Mouse (Mus musculus): Measurements from ENCODE around the gene Usp36. TPM values are rescaled to one million over a fixed set of nuclear protein-coding genes. Genes with fewer than 3 reads are reported as not detected.

Usp36 gene
- total RNA-seq, 2 experiments from 2014 or later, result 32.1 to 33.1 TPM

DNA sequence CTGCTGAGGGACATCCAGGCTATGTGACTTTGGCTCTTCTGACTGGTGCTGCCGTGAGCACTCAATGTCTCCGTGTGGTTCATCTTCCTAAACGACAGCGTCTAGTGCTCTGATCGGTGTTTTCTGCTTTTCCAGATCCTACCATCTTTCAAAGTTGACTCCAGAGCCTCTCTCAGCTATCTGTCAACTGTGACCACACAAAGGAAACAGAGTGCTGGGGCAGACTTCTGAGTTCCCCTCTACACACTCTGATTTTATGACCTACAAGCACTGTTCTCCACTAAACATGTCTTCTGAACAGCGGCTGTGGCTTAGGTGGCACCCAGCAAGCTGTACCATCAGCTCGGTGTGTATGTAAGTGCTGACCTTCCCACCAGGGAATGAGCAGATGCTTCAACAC, 63.2 kb downstream of the Usp36 start:
- no peak overlapping the region for H3K4me3 ChIP-seq
- no peak for TF ChIP-seq CTCF (IDR thresholded peaks at IDR 0.05)
- no peak for DNase-seq (ENCODE audit: extremely low spot score in 1 of 2, low spot score in 2 of 2)
- intact Hi-C loops (cut with DNase I), result loop anchor here (10.0 kb wide), 1 partner anchor 352 kb away; the partner anchor contains the start of gene Tha1
- no peak overlapping the region for H3K27ac ChIP-seq

DNA sequence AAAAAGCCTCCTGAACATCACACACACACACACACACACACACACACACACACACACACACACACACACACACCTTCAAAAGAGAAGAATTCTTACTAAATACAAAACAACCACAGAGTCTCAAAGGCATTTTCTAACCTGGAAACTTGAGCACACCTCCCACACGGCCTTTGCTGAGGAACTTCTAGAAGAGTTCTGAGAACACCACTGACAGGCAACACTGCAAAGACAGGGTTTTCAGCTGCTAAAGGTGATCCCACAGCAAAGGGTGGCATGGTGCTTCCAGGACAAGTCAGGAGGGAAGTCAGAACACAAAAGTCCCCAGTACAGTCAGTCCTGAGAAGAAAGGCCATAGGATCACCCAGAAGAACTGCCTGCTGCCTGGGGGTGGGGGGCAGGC, 64.2 kb downstream of the Usp36 start:
- no peak for DNase-seq (ENCODE audit: extremely low spot score in 1 of 2, low spot score in 2 of 2)
- no peak overlapping the region for H3K4me3 ChIP-seq
- intact Hi-C loops (cut with DNase I), result loop anchor here (10.0 kb wide), 1 partner anchor 351 kb away; the partner anchor contains the start of gene Tha1
- no peak overlapping the region for H3K27ac ChIP-seq
- no peak for TF ChIP-seq CTCF (IDR thresholded peaks at IDR 0.05)

DNA sequence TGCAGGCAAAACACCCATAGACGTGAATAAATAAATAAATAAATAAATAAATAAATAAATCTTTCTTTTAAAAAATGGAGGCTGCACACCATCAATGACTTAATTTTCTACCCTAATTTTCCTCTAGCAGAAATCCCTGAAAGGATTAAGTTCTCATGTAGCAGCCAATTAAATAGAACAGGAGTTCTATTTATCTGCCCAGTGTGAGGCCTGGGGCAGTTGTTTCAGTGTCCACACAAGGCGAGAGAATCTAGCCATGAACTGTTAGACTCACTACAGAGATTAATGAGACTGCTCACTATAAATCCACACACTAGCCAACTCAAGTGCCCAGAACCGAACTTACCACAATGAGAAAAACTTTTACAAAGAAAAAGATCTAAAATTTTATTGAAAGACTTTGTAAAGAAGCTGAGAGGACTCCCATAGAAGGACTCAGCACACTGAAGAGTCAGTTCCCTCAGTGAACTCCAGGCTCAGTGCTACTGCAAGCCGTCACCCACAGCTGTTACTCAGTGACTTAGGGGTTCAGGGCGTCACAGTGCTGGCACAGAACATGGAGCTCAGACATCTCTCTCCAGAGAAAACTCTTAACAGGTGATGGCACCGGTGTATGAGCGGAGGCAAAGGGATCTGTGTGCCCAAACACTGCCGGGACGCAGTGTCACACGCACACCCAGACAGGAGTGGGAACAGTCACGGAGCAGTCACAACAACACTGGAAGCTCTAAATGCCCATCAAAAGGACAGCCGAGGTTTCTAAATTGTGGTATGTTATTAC, 64.8 kb downstream of the Usp36 start:
- DNase-seq (ENCODE audit: extremely low spot score in 1 of 2, low spot score in 2 of 2), result no peak
- Histone ChIP-seq H3K27ac (no peak overlapping the region), H3K4me3 (no peak overlapping the region)
- intact Hi-C loops (cut with DNase I), result loop anchor here (10.0 kb wide), 1 partner anchor 350 kb away; the partner anchor contains the start of gene Tha1
- no peak for TF ChIP-seq CTCF (IDR thresholded peaks at IDR 0.05)

DNA sequence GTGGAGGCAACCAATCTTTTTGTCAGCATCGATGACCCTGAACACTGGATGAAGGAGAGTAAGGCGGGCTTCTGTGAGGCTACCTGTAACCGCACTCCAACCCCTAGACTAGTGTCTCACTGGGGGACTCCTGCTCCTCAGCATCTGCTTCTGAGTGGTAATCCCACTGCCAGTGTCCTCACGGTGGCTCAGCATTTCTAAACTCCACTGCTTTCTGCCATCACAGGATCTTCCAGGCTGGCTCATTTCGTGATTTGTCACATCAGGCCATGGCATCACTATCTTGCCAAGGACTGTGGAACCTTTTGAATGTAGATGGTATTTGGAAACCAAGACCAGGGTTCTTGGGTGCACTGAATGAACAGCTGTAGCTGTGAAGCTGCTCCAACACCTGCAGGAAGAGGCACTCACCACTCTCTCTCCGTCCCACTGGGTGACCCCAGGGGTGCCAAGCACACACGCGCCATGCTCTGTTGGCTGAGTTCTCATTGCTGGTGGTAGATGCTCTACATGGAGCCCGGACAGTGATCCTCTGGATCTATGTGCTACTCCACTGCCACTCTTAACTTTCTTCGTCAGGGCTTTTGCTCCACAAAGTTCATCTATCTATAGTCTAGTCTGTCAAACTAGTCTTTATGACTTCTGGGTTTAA, 66.5 kb downstream of the Usp36 start:
- no peak for DNase-seq (ENCODE audit: extremely low spot score in 1 of 2, low spot score in 2 of 2)
- H3K27ac ChIP-seq, result no peak overlapping the region
- no peak for TF ChIP-seq CTCF (IDR thresholded peaks at IDR 0.05)
- intact Hi-C loops (cut with DNase I), result loop anchor here (10.0 kb wide), 1 partner anchor 349 kb away; the partner anchor contains the start of gene Tha1
- no peak overlapping the region for H3K4me3 ChIP-seq

DNA sequence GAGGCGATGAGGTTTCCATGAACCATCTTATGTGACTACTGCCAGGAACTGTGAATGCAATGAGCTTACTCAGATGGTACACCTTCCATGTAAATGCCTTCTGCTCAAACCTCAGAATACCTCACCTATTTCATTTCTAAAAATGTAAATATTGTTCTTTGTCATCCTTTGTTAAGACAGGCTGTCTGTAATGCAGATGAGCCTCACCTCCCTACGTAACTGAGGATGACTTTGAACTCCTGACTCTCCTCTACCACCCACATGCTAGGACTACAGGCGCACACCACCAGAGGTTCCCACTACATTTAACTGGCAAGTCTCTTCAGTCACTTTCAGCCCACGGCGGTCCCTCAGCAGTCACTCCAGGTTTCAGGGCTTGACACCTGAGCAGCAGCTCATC, 67.1 kb downstream of the Usp36 start:
- TF ChIP-seq CTCF (IDR thresholded peaks at IDR 0.05), result no peak
- no peak overlapping the region for H3K4me3 ChIP-seq
- intact Hi-C loops (cut with DNase I), result loop anchor here (10.0 kb wide), 1 partner anchor 348 kb away; the partner anchor contains the start of gene Tha1
- DNase-seq (ENCODE audit: extremely low spot score in 1 of 2, low spot score in 2 of 2), result no peak
- no peak overlapping the region for H3K27ac ChIP-seq

DNA sequence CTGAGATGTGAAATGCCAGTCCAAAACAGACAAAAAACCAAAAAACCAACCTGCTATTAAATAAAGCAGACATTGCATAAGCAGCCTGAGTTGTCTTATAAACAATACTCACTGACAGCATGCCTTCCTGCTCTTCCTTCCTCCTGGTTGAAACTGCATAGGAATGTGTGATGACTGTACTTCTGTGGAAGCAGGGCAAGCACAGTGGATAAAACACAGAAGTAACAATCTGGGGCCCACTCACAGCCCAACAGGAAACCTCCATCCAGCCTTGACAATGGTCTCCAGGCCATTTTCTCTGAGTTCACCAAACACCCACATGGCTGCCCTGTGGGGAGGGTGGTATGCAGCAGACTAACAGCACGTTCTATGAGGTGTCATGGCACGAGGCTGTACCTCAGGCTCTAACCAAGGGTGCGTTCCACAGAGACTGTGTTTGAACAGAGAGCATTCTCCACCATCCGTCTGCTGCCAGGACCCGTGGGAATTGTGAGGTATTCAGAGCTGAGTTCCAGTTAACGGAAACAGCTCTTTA, 67.6 kb downstream of the Usp36 start:
- H3K27ac ChIP-seq, result no peak overlapping the region
- no peak for DNase-seq (ENCODE audit: extremely low spot score in 1 of 2, low spot score in 2 of 2)
- no peak for TF ChIP-seq CTCF (IDR thresholded peaks at IDR 0.05)
- intact Hi-C loops (cut with DNase I), result loop anchor here (10.0 kb wide), 1 partner anchor 348 kb away; the partner anchor contains the start of gene Tha1
- no peak overlapping the region for H3K4me3 ChIP-seq

DNA sequence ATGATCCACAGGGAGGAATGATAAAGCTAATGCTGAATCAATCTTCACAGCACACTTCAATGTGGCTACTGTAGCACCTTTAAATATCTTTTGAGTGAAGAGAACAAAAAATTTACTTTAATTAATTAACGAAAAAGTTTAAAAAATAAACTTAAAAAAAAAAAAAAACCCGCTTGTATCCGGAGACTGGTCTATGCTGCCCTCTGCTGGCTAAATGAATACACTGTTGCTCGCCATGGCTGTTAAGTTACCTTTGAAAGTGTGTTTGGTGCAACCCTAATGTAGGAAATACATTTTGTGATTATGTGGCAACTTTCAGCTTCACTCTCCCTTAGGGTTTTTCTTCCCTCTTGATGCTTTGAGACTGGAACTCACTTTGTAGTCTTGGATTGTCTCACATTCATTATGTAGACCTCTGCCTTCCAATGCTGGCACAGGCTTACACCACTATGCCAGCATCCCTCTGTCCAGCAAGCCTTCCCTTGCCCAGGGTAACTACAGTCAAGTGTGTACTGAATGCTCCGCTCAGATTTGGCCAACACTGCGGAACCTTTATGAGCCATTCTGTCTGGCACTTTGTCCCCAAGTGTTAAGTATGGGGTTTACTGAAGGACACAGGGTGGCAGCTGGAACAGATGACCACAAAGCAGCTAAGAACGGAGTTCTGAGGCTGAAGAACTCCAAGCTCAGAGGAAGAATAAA, 69.3 kb downstream of the Usp36 start:
- H3K4me3 ChIP-seq, result no peak overlapping the region
- peak overlapping the region; percentile 32; the same call in 1 of the 2 replicates for H3K27ac ChIP-seq
- intact Hi-C loops (cut with DNase I), result loop anchor here (1.0 to 10.0 kb wide), 3 partner anchors 117 to 346 kb away; partner anchors contain the start of gene Tha1
- TF ChIP-seq CTCF (IDR thresholded peaks at IDR 0.05), result peak; percentile 95
- DNase-seq (ENCODE audit: extremely low spot score in 1 of 2, low spot score in 2 of 2), result peak in 1 of 2 experiments; percentile 58

DNA sequence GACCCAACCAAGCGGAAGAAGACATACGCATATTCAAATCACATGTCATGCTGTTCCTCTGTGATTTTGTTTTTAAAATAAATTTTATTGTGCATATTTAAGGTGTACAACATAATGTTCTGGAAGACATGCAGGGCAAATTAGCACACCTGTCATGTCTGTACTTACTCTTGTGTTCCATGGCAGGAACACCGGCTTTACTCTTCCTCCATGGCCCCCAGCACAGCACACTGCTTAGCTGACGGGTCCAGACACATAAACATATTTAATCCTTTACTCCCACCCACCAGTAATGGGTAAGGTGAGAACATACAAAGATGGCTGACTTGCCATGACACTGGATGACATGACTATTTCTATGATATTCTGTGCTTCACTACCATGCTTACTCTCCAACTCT, 71.0 kb downstream of the Usp36 start:
- Histone ChIP-seq H3K27ac (no peak overlapping the region), H3K4me3 (no peak overlapping the region)
- no peak for TF ChIP-seq CTCF (IDR thresholded peaks at IDR 0.05)
- no peak for DNase-seq (ENCODE audit: extremely low spot score in 1 of 2, low spot score in 2 of 2)
- intact Hi-C loops (cut with DNase I), result no loop called here

DNA sequence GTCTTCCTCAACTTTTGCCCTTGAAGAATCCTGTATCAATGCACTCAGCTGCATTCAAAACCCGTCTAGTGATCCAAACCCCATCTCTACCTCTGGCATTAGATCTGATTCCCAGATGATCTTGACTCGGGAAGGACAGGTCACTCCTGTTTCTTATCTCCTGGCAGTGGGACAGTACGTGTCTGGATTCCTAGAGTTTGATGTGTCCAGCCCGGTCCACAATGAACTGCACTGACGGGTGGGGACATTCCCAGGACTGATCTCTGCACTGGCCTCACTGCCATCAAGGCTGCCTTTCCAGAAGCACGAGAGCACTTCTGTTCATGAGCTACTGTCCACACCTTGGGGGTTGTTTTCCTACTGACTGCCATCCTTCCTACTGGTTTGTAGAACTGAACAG, 73.6 kb downstream of the Usp36 start:
- intact Hi-C loops (cut with DNase I), result no loop called here
- DNase-seq (ENCODE audit: extremely low spot score in 1 of 2, low spot score in 2 of 2), result no peak
- no peak overlapping the region for H3K27ac ChIP-seq
- no peak for TF ChIP-seq CTCF (IDR thresholded peaks at IDR 0.05)
- H3K4me3 ChIP-seq, result no peak overlapping the region

DNA sequence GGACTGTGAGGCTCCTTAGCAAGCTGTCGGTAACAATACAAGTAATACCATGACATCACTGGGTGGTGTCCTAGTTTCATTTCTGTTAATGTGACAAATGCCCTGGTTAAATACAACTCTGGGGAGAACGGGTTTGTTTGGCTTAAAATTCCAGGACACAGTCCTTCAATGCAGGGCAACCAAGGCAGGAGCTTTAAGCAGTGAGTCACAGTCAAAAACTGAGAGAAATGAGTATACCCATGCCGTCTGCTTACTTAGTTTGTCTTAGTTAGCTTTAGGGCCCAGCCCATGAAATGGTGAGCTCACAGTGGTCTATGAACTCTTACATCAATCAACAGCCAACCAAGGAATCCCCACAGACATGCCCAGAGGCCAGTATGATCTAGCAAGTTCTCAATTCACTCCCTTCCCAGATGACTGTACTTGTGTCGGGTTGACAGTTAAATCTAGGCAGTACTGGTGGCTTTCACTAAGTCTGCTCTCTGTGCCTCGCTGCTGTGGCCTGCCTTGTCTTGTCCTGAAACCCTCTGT, 74.1 kb downstream of the Usp36 start:
- intact Hi-C loops (cut with DNase I), result no loop called here
- Histone ChIP-seq H3K4me3 (no peak overlapping the region), H3K27ac (peak overlapping the region; percentile 3; the same call in 1 of the 2 replicates)

DNA sequence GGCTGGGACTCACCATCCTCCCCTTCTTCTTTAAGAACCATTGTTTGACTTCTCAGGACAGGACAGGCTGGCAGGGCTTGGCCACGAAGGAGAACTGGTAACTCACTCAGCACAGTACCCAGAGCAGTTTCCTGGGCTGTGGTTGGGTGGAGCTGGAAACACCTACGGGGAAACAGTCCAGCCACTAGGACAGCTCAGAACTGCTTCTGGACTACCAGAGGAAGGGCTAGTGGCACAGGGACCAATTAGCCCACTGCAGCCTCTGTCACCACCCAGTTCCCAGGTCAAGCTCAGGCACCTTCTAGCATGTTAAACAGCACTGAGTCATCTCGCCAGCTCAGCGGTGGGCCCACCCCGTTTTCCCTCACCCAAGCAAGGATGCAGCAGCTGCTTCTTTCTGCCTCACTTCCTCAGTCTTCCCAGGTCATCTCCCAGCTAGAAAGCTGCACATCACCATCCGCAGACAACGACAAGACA, 77.4 kb downstream of the Usp36 start:
- intact Hi-C loops (cut with DNase I), result loop anchor here (1.0 to 2.0 kb wide), 2 partner anchors 10 to 30 kb away; no protein-coding TSS in a partner anchor
- H3K4me3 ChIP-seq, result peak overlapping the region; percentile 11; the same call in 1 of the 2 replicates

More for the DNA sequence above, 74.1 kb downstream of the Usp36 start:
- no peak for TF ChIP-seq CTCF (IDR thresholded peaks at IDR 0.05)
- no peak for DNase-seq (ENCODE audit: extremely low spot score in 1 of 2, low spot score in 2 of 2)

More for the DNA sequence above, 77.4 kb downstream of the Usp36 start:
- TF ChIP-seq CTCF (IDR thresholded peaks at IDR 0.05), result no peak; the same call in 1 of the 2 replicates
- H3K27ac ChIP-seq, result peak overlapping the region; percentile 89
- peak in 1 of 2 experiments; percentile 32 for DNase-seq (ENCODE audit: extremely low spot score in 1 of 2, low spot score in 2 of 2)

All from left cerebral cortex, adult 2 months (tissue).